Mouse (Mus musculus) hindbrain, postnatal 0 days (tissue): ENCODE data around the gene Rassf6. TPM values are rescaled to one million over a fixed set of nuclear protein-coding genes. Genes with fewer than 3 reads are reported as not detected.

Experiments used
- ATAC-seq: fragments of 200-750 bp; cut with Nextera tagmentation; 2 replicates; pipeline ENCODE4 v1.8.0; 2017; ENCODE audit warnings: mild to moderate bottlenecking, moderate TSS enrichment, moderate library complexity
- DNase-seq: peaks from one replicate; pipeline ENCODE4 v3.0.0-alpha.2; 2015; ENCODE audit warnings: low spot score
- H3K27ac ChIP-seq: fragments of 300-500 bp; sonication (generic); 2 replicates; pipeline ENCODE4 v1.5.1; 2014; ENCODE audit warnings: mild to moderate bottlenecking
- H3K27me3 ChIP-seq: fragments of 300-500 bp; sonication (generic); 2 replicates; pipeline ENCODE4 v1.6.1; 2014; ENCODE audit warnings: low read length, mixed read lengths; ENCODE audit not compliant: insufficient read depth
- H3K36me3 ChIP-seq: fragments of 300-500 bp; sonication (generic); 2 replicates; pipeline ENCODE4 v1.6.1; 2014; ENCODE audit warnings: low read length, mixed read lengths; ENCODE audit not compliant: insufficient read depth
- H3K4me1 ChIP-seq: fragments of 300-500 bp; sonication (generic); 2 replicates; pipeline ENCODE4 v1.6.1; 2014; ENCODE audit warnings: antibody characterized with exemption, low read length, mixed read lengths; ENCODE audit not compliant: insufficient read depth
- H3K4me2 ChIP-seq: fragments of 300-500 bp; sonication (generic); 2 replicates; pipeline ENCODE4 v1.6.1; 2014; ENCODE audit warnings: low read depth, mild to moderate bottlenecking, low read length, moderate library complexity, mixed read lengths
- H3K4me3 ChIP-seq: fragments of 300-500 bp; sonication (generic); 2 replicates; pipeline ENCODE4 v1.5.1; 2014; ENCODE audit warnings: low read length
- H3K9ac ChIP-seq: fragments of 300-500 bp; sonication (generic); replicated peaks from 2 replicates; pipeline ENCODE4 v1.6.1; 2014; ENCODE audit warnings: mild to moderate bottlenecking, low read length, moderate library complexity, mixed read lengths
- H3K9me3 ChIP-seq: fragments of 300-500 bp; sonication (generic); 2 replicates; pipeline ENCODE4 v1.6.1; 2016; ENCODE audit warnings: low read length, mixed read lengths
- CTCF ChIP-seq: IDR thresholded peaks from 2 replicates; pipeline ENCODE4 v1.5.1; 2016; ENCODE audit warnings: antibody characterized with exemption, control low read depth, low read depth
- WGBS: fragments of 180-500 bp; shearing (Covaris S2); extraction: QIAGEN DNeasy Blood & Tissue Kit; methylation state at CpG from one replicate; pipeline ENCODE4 v1.1.7; 2014; 5-methylcytosine and 5-hydroxymethylcytosine counted together
- polyA plus RNA-seq: library from polyadenylated mRNA; unstranded; fragments of >200 nt; fragmentation: Nextera tagmentation; extraction: Ambion mirVana; gene quantifications from 2 replicates; pipeline ENCODE4 v1.2.1, GENCODE M21; 2015
- total RNA-seq: library from RNA; depleted of rRNA; stranded (reverse); fragments of >200 nt; gene quantifications from 2 replicates; pipeline ENCODE4 v1.2.3, GENCODE M21; 2014; rRNA removed

Rassf6 gene
- total RNA-seq (1.4 and 1.8 TPM in 2 replicates), polyA plus RNA-seq (2.8 and 3.9 TPM in 2 replicates)

DNA sequence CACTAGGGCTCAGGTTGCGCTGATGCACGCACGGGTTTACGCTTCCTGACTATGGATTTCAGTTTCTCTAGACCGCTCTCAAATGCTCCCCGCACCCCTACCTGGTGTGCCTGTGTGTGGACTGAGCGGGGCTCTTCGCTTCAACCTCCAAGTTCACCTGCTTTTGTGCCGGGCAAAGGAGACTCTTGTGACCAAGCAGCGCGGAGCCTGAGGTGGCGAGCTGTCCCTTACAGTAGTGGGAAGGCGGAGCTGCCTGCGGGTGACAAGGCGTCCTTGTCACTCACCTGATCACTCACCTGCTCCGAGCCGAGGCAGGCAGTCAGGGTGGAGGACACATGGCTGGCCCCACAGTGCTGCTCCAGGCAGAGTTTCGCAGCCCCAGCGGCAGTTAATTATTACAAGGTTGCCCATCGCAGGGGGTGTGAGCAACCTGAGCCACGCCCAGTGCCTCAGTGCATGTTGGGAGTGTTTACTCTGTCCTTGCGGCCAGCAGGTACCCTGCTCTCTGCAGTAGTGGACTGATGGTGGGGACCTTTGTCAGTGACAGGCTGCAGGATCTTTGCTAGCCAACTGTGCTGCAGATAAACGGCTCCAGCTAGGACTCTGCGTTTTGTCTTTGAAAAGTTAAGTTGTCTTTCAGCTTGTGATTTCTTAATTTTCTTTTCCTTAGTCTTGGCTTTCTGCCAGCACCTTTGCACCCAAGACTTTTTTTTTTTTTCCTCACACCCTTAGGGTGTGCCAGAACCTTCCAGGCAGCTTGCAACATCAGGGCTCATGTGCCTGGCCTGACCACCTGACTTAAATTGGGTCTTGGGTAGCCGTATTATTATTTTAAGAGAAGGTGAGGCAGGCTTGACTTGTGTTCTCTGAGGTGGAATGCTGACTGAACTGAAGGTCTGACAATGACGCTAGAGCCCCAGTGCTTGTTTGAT lies at the start of gene Rassf6:
Gene Rassf6 (minus strand): TSS at position 372 of the 932 bp plus-strand sequence.
- no peaks in the 10 kb centered on the region for H3K9me3 ChIP-seq
- peak within 1 kb of the TSS; percentile 50 for H3K9ac ChIP-seq
- H3K27me3 ChIP-seq = no peaks in the 10 kb centered on the region
- no peak; the same call in 1 of the 2 replicates for TF ChIP-seq CTCF
- ATAC-seq = peak; percentile 89
- peak within 1 kb of the TSS; percentile 80 for H3K4me2 ChIP-seq
- H3K4me1 ChIP-seq = no peaks in the 10 kb centered on the region
- 10% methylated on average over 26 of the region's 26 CpGs for WGBS
- H3K4me3 ChIP-seq = peak within 1 kb of the TSS; percentile 51
- no peaks in the 10 kb centered on the region for H3K36me3 ChIP-seq
- H3K27ac ChIP-seq = 0 out of 2 replicates have a peak within 1 kb of the TSS, but pooled peaks have one; percentile 15
- DNase-seq = peak; percentile 42

DNA sequence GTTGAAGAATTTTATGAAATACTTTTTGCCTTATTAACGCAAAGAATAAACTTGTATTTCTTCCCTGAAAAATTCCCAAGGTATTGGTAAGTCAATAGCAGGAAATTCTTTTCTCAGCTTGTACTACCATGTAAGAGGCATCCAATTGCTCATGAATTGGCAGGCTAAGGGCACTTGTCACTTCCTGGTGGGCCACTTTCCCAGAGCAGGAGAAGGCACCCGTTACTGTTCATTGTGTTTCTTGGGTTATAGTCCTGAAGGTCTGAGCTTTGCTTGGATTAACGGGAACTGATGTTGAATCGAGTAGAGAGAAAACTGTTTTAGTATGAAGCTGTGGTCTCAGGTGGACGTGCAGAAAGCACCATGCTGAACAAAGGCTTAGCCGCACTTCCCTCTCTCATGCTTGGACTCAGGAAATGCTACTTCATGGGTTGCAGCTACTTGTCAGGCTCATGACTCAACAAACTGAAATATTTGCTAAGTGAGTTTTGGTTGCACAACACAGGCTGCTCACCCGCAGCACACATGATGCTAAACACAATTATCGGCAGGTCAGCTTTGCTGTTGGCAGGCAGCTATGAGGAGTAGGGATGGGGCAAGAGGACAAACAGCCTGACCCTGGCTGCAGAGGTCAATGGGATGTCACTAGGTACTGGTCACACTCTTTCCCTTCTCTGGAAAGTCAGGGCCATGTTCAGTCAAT lies 49.1 kb upstream of the Rassf6 start:
- H3K27ac ChIP-seq = no peak overlapping the region
- no peak overlapping the region for H3K4me3 ChIP-seq
- WGBS = 89% methylated on average over 8 of the region's 8 CpGs
- no peak for TF ChIP-seq CTCF
- no peak overlapping the region for H3K4me2 ChIP-seq
- H3K36me3 ChIP-seq = no peaks in the 10 kb centered on the region
- no peak overlapping the region for H3K9ac ChIP-seq
- DNase-seq = no peak
- no peaks in the 10 kb centered on the region for H3K9me3 ChIP-seq
- H3K4me1 ChIP-seq = no peaks in the 10 kb centered on the region
- H3K27me3 ChIP-seq = no peaks in the 10 kb centered on the region
- ATAC-seq = no peak

DNA sequence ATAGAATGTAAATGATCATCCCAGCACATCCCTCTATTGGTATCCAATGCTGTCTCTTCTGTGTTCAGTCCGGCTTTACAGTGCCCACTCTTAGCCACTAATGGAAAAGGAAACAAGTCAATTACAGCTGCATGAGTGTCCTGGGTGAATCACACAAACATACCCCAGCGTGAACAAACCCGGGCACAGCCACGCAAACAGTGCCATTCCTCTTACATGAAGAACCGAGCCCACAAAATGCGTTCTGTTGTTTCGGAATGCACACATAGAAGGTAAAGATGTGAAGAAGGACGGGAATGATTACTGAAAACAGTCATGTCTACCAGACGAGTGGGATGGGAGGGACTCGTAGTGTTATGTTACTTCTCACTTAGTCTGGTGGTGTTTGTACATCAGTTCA lies 47.5 kb upstream of the Rassf6 start:
- DNase-seq (no peak), ATAC-seq (no peak)
- no peak overlapping the region for H3K4me2 ChIP-seq
- H3K4me3 ChIP-seq = no peak overlapping the region
- TF ChIP-seq CTCF = no peak
- 94% methylated on average over 10 of the region's 10 CpGs for WGBS
- H3K9ac ChIP-seq = no peak overlapping the region
- no peak overlapping the region for H3K27ac ChIP-seq
- no peaks in the 10 kb centered on the region for H3K27me3 ChIP-seq
- H3K4me1 ChIP-seq = no peaks in the 10 kb centered on the region
- H3K36me3 ChIP-seq = no peaks in the 10 kb centered on the region
- no peaks in the 10 kb centered on the region for H3K9me3 ChIP-seq

DNA sequence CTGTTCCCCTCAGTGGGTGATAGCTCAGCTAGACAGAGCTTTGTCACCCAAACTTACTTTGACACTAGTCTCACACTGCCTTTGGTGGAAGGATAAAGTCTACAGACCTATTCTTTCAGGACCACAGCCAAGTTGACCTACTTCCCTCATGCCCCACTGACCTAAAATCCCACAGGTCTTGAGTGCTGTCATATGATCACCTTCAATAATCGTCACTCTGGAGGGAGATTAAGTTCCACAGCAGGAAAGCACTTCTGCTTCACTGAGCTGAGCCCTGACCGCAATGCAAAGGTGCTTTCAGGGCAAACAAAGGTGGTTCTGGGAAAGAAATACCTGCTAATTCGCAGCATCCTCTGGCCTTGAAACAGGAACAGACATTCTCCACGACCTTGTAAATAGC lies 44.5 kb upstream of the Rassf6 start:
- H3K4me1 ChIP-seq = no peaks in the 10 kb centered on the region
- H3K9me3 ChIP-seq = no peaks in the 10 kb centered on the region
- no peak overlapping the region for H3K27ac ChIP-seq
- H3K4me3 ChIP-seq = no peak overlapping the region
- no peak for ATAC-seq
- H3K9ac ChIP-seq = no peak overlapping the region
- WGBS = 53% methylated on average over 4 of the region's 4 CpGs
- no peak overlapping the region for H3K4me2 ChIP-seq
- H3K36me3 ChIP-seq = no peaks in the 10 kb centered on the region
- DNase-seq = no peak
- H3K27me3 ChIP-seq = no peaks in the 10 kb centered on the region
- TF ChIP-seq CTCF = no peak

DNA sequence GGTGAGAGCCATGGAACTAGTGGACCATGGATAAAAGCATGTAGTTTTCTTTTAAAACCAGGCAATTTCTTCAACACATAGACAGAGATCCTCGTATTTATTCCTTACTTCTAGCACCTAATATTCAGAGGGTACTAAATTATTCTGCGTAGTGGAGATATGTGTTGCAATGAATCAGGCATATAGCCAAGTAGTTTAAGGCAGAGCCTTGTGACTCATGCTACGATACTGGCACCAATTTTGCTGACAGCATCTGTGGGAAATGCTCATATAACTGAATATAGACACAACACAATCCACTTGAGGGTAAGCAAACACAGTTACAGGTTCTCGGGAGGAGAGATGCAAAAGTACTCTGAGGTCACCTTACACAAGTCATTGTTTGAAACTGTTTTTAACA lies 41.4 kb upstream of the Rassf6 start:
- Histone ChIP-seq H3K4me2 (no peak overlapping the region), H3K27ac (no peak overlapping the region), H3K9me3 (no peaks in the 10 kb centered on the region), H3K4me3 (no peak overlapping the region), H3K36me3 (no peaks in the 10 kb centered on the region), H3K4me1 (no peaks in the 10 kb centered on the region), H3K9ac (no peak overlapping the region), H3K27me3 (no peaks in the 10 kb centered on the region)
- no peak for DNase-seq
- 85% methylated on average over 4 of the region's 4 CpGs for WGBS
- TF ChIP-seq CTCF = no peak
- no peak for ATAC-seq

DNA sequence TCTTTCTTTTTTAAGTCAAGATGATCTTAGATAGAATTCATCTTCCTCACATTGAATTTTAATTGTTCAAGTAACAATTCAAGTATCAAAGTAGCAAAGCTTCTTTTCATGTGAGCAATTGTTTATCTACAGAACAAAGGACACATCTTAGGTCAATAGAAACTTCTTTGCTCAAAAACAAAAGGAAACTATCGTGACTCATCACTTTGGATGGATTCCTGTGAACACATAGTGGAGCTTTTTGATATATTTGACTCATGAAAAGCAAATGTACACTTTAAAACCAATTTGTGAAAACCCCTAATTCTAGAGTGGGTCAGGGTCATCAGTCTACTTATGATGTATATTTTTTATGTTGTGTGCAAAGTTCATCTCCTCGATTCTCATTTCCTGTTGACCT lies 37.1 kb upstream of the Rassf6 start:
- 71% methylated on average over 2 of the region's 2 CpGs for WGBS
- H3K4me2 ChIP-seq = no peak overlapping the region
- H3K4me1 ChIP-seq = no peaks in the 10 kb centered on the region
- no peaks in the 10 kb centered on the region for H3K36me3 ChIP-seq
- no peaks in the 10 kb centered on the region for H3K27me3 ChIP-seq
- no peak overlapping the region for H3K9ac ChIP-seq
- no peak overlapping the region for H3K27ac ChIP-seq
- ATAC-seq (no peak), DNase-seq (no peak)
- no peak overlapping the region for H3K4me3 ChIP-seq
- H3K9me3 ChIP-seq = no peaks in the 10 kb centered on the region
- no peak for TF ChIP-seq CTCF
